Mouse (Mus musculus) neural tube, embryonic 15.5 days (tissue): ENCODE measurements around the gene Dusp1. TPM values are rescaled to one million over a fixed set of nuclear protein-coding genes. Genes with fewer than 3 reads are reported as not detected.

Experiments used
- ATAC-seq: fragments of 200-750 bp; cut with Nextera tagmentation; 2 replicates; pipeline ENCODE4 v1.8.0; 2017; ENCODE audit warnings: mild to moderate bottlenecking, moderate TSS enrichment, moderate library complexity; ENCODE audit not compliant: low FRiP score
- H3K27ac ChIP-seq: fragments of 300-500 bp; sonication (generic); replicated peaks from 2 replicates; pipeline ENCODE4 v1.5.1; 2015; ENCODE audit warnings: mild to moderate bottlenecking, inconsistent platforms
- H3K27me3 ChIP-seq: fragments of 300-500 bp; sonication (generic); replicated peaks from 2 replicates; pipeline ENCODE4 v1.6.1; 2015; ENCODE audit warnings: inconsistent platforms
- H3K36me3 ChIP-seq: fragments of 300-500 bp; sonication (generic); 2 replicates; pipeline ENCODE4 v1.6.1; 2015; ENCODE audit warnings: inconsistent platforms
- H3K4me1 ChIP-seq: fragments of 300-500 bp; sonication (generic); 2 replicates; pipeline ENCODE4 v1.6.1; 2015; ENCODE audit warnings: inconsistent platforms
- H3K4me2 ChIP-seq: fragments of 300-500 bp; sonication (generic); 2 replicates; pipeline ENCODE4 v1.6.1; 2015; ENCODE audit warnings: inconsistent platforms, mild to moderate bottlenecking, moderate library complexity
- H3K4me3 ChIP-seq: fragments of 300-500 bp; sonication (generic); replicated peaks from 2 replicates; pipeline ENCODE4 v1.5.1; 2015; ENCODE audit warnings: mild to moderate bottlenecking, inconsistent platforms
- H3K9ac ChIP-seq: fragments of 300-500 bp; sonication (generic); replicated peaks from 2 replicates; pipeline ENCODE4 v1.6.1; 2015; ENCODE audit warnings: mild to moderate bottlenecking, inconsistent platforms
- H3K9me3 ChIP-seq: fragments of 300-500 bp; sonication (generic); replicated peaks from 2 replicates; pipeline ENCODE4 v1.6.1; 2016; ENCODE audit warnings: inconsistent platforms
- WGBS: fragments of 180-500 bp; shearing (Covaris S2); methylation state at CpG from one replicate; pipeline ENCODE4 v1.1.7; 2015; ENCODE audit warnings: mixed read lengths; 5-methylcytosine and 5-hydroxymethylcytosine counted together
- polyA plus RNA-seq: library from polyadenylated mRNA; unstranded; fragments of >200 nt; fragmentation: Nextera tagmentation; extraction: Ambion mirVana; gene quantifications from 2 replicates; pipeline ENCODE4 v1.2.1, GENCODE M21; 2015

The Dusp1 gene
- polyA plus RNA-seq, 1 experiment from 2014 or later: 25.0 TPM

GRCm38 (mm10) chr17:26514581-26515030, 47.3 kb downstream of the Dusp1 start:
- Histone ChIP-seq H3K36me3 (no peaks in the 10 kb centered on the region), H3K27ac (no peak overlapping the region), H3K27me3 (no peaks in the 10 kb centered on the region), H3K4me2 (no peak overlapping the region), H3K9ac (no peak overlapping the region), H3K4me3 (no peak overlapping the region), H3K4me1 (no peaks in the 10 kb centered on the region), H3K9me3 (no peaks in the 10 kb centered on the region)
- no peak for ATAC-seq
- WGBS: 81% methylated on average over 3 of the region's 3 CpGs

- no peaks in the 10 kb centered on the region for H3K27me3 ChIP-seq
- 84% methylated on average over 6 of the region's 6 CpGs for WGBS
- no peaks in the 10 kb centered on the region for H3K36me3 ChIP-seq
- no peaks in the 10 kb centered on the region for H3K9me3 ChIP-seq
- no peak overlapping the region for H3K9ac ChIP-seq
- no peak overlapping the region for H3K4me2 ChIP-seq
- H3K4me1 ChIP-seq: peaks cover 9% of the 10 kb centered on the region; the same call in 1 of the 2 replicates
- no peak for ATAC-seq
- H3K4me3 ChIP-seq: no peak overlapping the region
- no peak overlapping the region for H3K27ac ChIP-seq
Measured at GRCm38 (mm10) chr17:26513459-26514290, 48.3 kb downstream of the Dusp1 start.

- Histone ChIP-seq H3K9me3 (no peaks in the 10 kb centered on the region), H3K4me2 (no peak overlapping the region), H3K36me3 (no peaks in the 10 kb centered on the region), H3K9ac (no peak overlapping the region), H3K4me1 (peaks cover 10% of the 10 kb centered on the region; the same call in 1 of the 2 replicates), H3K27me3 (no peaks in the 10 kb centered on the region), H3K4me3 (no peak overlapping the region), H3K27ac (no peak overlapping the region)
- 78% methylated on average over 7 of the region's 7 CpGs for WGBS
- ATAC-seq: no peak
Measured at GRCm38 (mm10) chr17:26512961-26513360, 49.0 kb downstream of the Dusp1 start.

DNA sequence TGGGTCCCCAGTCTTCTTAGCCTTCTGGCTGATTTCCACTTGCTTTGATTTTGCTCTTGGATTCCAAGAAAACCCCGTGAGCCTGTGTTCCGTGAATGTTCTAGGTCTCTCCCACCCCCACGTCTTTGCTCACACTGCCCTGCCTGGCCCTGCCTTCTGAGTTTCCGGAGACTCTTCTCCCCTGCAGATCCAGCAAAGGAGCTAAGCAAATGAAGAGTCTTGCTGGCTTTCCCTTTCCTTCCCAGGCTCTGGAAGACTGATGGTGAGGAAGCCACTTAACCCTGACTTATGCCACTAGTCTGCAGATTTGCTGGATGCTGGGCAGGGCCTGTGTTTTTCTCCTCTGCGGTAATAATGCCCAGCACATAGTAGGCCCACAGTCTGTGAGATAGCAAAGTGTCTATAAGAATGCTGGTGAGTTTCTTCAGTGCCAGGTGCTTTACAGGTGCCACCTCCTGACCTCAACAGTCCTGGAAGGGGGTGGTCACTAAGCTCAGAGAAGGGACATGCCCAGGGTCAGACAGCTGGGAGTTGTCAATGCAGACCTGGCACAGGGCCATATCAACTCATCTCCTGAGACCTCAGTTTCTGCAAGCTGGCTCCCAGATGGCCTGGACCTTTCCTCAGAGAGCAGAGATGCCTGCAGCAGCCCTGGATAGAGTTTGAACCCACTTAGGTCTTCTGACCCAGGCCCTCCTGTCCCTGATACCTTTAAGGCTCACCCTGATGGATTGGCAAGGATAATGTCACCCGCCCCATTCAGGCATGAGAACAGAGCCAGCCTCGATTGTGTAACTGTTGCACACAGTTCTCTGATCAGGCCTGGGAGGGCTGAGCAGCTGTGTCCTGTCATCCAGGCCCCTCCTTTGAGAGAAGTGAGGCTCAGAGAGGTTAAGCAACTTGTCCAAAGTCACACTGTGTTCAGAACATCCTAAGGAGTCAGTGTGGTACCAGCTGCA, 49.8 kb downstream of the Dusp1 start:
- Histone ChIP-seq H3K4me2 (no peak overlapping the region), H3K36me3 (no peaks in the 10 kb centered on the region), H3K27ac (no peak overlapping the region), H3K27me3 (no peaks in the 10 kb centered on the region), H3K4me3 (no peak overlapping the region), H3K4me1 (peaks cover 14% of the 10 kb centered on the region), H3K9me3 (no peaks in the 10 kb centered on the region), H3K9ac (no peak overlapping the region)
- ATAC-seq: no peak
- WGBS: 71% methylated on average over 7 of the region's 7 CpGs

GRCm38 (mm10) chr17:26511256-26511655, 50.7 kb downstream of the Dusp1 start:
- no peak overlapping the region for H3K4me2 ChIP-seq
- no peak overlapping the region for H3K27ac ChIP-seq
- no peak for ATAC-seq
- no peaks in the 10 kb centered on the region; the same call in 1 of the 2 replicates for H3K36me3 ChIP-seq
- H3K4me3 ChIP-seq: no peak overlapping the region
- H3K9me3 ChIP-seq: no peaks in the 10 kb centered on the region
- H3K27me3 ChIP-seq: no peaks in the 10 kb centered on the region
- H3K4me1 ChIP-seq: peaks cover 22% of the 10 kb centered on the region
- WGBS: 38% methylated on average over 4 of the region's 4 CpGs
- H3K9ac ChIP-seq: no peak overlapping the region

DNA sequence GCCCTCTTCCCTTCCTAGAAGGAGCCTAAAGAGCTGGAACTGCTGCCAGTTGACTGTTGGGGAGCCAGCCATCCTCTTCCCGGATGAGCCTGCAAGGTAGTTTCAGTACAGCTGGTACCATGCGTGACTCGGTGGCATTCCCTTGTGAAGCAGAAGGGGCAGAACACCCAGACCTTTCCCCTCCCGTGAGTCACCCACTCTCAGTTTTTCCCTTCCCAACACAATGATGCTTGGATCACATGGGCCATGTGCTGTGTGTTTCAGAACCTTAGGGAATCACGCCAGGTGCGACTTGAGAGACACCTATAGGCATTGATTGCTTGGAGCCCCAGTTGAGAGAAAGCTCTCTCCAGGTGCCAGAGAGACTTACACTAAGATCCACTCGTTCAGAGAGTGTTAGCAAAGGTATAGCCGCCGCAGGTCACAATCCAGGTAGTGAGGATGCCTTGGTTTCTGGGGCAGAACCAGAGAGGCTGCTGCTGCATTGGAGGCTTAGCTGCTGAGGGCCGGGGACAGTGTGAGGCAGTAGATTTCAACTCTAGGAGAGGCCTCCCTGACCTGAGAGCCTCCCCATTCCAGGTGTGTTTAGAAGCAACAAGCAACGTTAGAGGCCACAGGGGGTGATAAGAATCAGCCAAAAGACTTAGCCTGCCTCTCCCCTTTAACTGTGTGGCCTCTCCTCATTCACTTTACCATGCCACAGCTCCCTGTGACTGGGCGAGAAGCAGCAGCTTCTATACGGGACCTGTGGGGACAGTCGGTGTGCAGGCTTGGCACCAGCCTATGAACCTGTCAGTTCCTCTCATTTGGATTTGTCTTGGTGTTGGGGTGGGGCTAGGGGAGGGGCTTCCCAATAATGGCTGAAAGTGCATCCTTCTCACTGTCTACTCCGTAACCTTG, 51.5 kb downstream of the Dusp1 start:
- H3K9me3 ChIP-seq: no peaks in the 10 kb centered on the region
- H3K4me2 ChIP-seq: no peak overlapping the region
- H3K27me3 ChIP-seq: no peaks in the 10 kb centered on the region
- H3K27ac ChIP-seq: no peak overlapping the region
- peaks cover 31% of the 10 kb centered on the region for H3K4me1 ChIP-seq
- no peak overlapping the region for H3K9ac ChIP-seq
- no peak overlapping the region for H3K4me3 ChIP-seq
- 76% methylated on average over 15 of the region's 15 CpGs for WGBS
- ATAC-seq: no peak
- peaks cover 4% of the 10 kb centered on the region; the same call in 1 of the 2 replicates for H3K36me3 ChIP-seq

GRCm38 (mm10) chr17:26508961-26509771, 52.8 kb downstream of the Dusp1 start:
- no peaks in the 10 kb centered on the region for H3K27me3 ChIP-seq
- H3K4me1 ChIP-seq: peaks cover 43% of the 10 kb centered on the region
- H3K36me3 ChIP-seq: peaks cover 4% of the 10 kb centered on the region; the same call in 1 of the 2 replicates
- peak overlapping the region; percentile 80 for H3K4me3 ChIP-seq
- H3K27ac ChIP-seq: peak overlapping the region; percentile 99
- H3K9me3 ChIP-seq: no peaks in the 10 kb centered on the region
- peak overlapping the region; percentile 82 for H3K4me2 ChIP-seq
- H3K9ac ChIP-seq: peak overlapping the region; percentile 95
- WGBS: 27% methylated on average over 25 of the region's 25 CpGs
- ATAC-seq: no peak; the same call in none of the 2 replicates

DNA sequence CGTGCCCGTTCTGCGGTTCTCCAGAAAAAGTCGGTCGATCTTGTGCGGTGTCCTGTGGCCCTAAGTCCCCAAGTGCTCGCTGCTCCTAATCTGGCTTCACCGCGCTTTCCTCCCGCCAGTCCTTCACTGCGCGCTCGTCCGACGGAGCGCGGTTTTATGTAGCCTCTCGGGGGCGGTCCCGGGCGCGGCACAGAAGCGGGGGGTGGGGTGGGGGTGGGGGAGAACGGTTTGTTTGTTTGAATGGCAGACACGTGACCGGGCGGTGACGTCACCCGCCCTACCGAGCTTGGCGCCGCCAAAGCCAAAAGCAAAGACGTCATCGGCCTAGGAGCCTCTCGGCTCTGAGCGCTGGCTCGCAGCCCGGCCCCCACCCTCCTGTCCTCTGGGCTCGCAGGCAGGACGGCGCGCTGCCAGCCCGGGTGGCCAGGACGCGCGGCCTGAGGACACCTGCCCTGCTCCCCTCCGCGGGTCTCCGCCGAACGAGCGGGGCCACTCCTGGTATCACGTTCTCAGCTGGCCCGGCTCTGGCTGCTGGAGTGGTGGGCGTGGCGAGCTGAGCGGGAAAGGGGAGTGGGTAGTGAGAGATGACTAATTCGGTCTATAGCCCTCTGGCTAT, 53.5 kb downstream of the Dusp1 start:
- Histone ChIP-seq H3K4me3 (peak overlapping the region; percentile 80), H3K27ac (peak overlapping the region; percentile 99), H3K4me2 (peak overlapping the region; percentile 82), H3K27me3 (no peaks in the 10 kb centered on the region), H3K9me3 (no peaks in the 10 kb centered on the region), H3K9ac (peak overlapping the region; percentile 95), H3K4me1 (peaks cover 50% of the 10 kb centered on the region), H3K36me3 (peaks cover 4% of the 10 kb centered on the region; the same call in 1 of the 2 replicates)
- WGBS: under 1% methylated on average over 58 of the region's 58 CpGs
- ATAC-seq: peak; percentile 90

DNA sequence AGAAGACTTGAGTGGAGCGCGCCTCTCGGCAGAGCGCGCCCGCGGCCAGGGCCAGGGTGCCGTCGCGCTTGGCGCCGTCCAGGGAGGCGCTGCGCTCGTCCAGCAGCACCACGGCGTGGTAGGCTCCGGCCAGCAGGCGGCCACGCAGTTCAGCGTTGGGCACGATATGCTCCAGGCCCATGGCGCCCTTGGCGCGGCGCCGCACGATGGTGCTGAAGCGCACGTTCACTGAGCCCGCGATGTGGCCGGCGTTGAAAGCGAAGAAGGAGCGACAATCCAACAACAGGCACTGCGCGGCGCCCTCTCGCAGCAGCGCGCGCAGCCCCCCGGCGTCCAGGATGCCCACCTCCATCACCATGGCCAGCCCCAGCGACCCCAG, 54.0 kb downstream of the Dusp1 start:
- Histone ChIP-seq H3K9ac (peak overlapping the region; percentile 95), H3K27ac (peak overlapping the region; percentile 99), H3K27me3 (no peaks in the 10 kb centered on the region), H3K4me3 (peak overlapping the region; percentile 80), H3K4me2 (peak overlapping the region; percentile 82), H3K9me3 (no peaks in the 10 kb centered on the region), H3K36me3 (peaks cover 4% of the 10 kb centered on the region; the same call in 1 of the 2 replicates), H3K4me1 (peaks cover 54% of the 10 kb centered on the region)
- ATAC-seq: peak; percentile 81
- under 1% methylated on average over 39 of the region's 46 CpGs for WGBS
